Mouse (Mus musculus) liver, adult 2 months (tissue): ENCODE measurements at regions not wholly inside any gene's neighbourhood (a gene's known extent, or its start where the extent isn't known, plus 50 kb on each side); places are given as distances from the start of the nearest gene placed in this dataset.

Source experiments
- CTCF ChIP-seq: fragments of 200-500 bp; IDR thresholded peaks from 2 replicates; pipeline ENCODE4 v1.5.1; 2011; ENCODE audit warnings: low read depth, low read length, control low read depth
- POLR2A ChIP-seq: fragments of 200-500 bp; IDR thresholded peaks from 2 replicates; pipeline ENCODE4 v1.6.1; 2011; ENCODE audit warnings: low read length, control low read depth; ENCODE audit not compliant: insufficient read depth; ENCODE audit errors: extremely low read depth

DNA sequence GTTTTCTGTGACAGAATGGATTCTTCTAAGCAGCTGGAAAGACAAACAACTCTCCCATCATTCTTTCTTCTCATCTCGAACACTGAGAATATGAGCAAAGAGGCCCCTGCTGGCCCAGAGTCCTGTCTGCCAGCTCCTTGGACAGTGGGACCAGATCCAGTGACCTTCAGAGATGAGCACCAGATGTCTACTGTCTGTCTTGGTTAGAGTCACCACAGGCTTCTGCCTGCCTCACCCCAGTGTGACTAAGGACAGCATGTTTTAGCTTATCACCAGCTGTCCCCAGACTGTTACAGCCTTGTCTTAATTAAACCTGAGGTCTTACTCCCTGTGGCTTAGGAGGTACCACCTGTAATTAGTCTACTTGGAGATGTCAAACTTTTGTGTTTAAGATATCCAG lies 454.9 kb upstream of the Gria1 start:
- TF ChIP-seq POLR2A (no peak), CTCF (no peak)
